Mouse (Mus musculus) cerebellum, adult 8-10 months (tissue): ENCODE measurements around the gene Aff3.

Experiments used
- DNase-seq: peaks from one replicate; pipeline ENCODE4 v3.0.0; 2022

Aff3 gene

DNA sequence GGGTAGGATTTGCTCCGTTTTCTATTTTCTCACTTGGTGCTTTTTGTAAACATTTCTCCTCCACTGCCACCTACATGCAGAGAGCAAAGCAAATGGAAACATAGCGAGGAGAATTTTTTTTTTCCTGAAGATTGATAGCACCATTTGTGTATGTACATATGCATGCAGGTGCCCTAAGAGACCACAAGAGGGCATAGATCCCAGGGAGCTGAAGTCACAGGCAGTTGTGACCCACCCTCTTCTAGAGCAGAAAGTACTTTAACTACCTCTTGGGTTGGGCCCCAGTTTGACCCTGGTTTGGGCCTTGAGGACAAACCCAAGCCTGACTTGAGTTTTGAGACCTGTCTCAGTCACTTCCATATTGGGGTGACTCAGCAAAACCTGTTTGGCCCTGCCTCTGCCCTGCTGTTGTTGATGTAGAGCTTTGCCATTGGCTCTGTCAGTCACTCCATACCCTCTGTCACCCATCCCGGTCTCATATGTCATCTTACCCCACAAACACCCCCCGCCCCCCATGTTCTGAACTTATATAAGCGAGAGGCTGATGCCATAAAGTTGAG, 9.7 kb downstream of the Aff3 start:
- DNase-seq = no peak

DNA sequence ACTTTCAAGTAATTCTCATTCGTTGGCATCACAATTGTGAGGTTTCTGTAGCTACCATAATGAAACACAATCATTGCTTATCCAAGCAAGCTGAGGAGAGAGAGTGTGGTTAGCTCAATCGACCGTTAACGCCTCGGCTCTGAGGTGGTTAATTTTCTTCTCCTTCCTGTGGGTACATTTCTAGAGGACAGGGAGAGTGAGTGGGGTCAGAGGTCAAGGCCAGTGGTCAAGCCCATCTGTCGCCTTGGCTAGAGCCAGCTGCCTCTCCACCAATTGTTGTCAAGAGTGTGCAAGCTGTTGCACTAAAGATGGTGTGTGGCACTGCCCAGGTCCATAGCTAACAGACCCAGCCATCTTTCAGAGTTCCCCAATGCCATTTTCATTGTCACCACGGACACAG, 14.7 kb downstream of the Aff3 start:
- no peak for DNase-seq

GRCm38 (mm10) chr1:38649174-38649573, 15.6 kb downstream of the Aff3 start:
- DNase-seq = no peak

GRCm38 (mm10) chr1:38642288-38642687, 22.5 kb downstream of the Aff3 start:
- no peak for DNase-seq

DNA sequence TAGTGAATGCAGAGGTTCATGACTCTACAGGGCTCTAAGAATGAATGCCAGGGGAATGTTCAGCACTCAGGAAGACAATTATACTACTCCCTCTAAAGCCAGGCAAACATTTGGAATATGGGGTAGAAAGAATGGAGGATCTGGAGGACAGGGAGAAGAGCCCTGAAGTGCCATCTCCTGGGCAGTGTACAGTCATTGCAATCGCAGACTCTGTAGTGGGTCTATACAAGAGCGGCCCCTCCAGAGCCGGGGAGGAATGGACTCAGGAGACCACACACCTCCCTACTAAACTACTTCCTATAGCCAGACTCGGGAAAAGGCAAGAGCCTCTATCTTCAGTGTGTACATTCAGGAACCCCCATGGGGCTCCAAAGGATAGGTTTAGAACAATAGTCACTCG, 25.1 kb downstream of the Aff3 start:
- DNase-seq = no peak

- no peak for DNase-seq
Observed at GRCm38 (mm10) chr1:38635596-38635995, 29.2 kb downstream of the Aff3 start.

DNA sequence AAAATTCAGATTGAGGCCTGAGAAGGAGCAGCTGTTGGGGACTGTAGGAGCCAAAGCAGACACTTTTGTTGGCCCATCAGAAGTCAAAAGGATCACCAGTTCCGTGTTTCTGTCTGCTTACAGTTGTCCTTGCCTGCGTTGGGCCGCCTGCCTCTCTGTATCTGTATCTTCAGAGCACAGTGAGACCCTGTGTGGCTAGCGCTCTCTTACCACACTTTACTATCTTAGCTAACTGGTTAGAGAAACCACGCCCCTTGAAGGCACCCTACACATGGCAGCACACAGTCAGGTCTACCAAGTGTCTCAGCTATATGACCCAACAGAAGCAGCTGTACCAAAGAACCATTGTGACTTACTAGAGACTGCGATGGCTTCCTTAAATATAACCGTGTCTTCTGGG, 30.7 kb downstream of the Aff3 start:
- no peak for DNase-seq

DNA sequence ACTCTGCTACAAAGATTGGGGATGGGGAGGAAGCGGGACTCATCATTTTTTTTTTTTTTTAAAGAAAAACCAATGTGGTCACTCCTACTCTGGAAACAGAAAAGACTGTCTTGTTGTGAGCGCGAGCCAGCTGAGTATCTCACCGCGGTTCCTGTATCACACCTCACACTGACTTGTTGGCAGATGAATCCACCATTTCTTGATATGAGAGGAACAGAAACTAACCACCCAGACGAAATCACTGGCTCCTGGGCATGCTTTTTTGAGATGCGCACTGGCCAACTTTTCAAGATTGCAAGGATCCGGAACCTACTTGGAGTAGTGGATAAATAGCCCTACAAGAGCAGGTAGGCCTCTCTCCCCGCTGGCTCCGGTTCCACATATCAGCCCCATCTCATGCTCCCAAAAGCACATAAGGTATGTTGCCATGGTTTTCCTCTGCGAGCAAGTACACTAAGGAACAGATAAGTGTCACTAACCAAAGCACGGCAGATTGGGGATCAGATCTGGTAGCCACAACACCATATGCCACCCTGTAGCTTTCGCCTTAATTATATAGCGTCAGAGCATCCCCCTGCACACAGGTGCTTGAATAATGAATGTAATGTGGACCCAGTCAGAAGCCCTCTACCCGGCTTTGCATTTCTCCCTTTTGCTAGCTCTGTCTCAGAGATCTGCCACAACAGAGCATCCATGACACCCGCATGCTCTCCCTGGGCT, 32.1 kb downstream of the Aff3 start:
- DNase-seq = no peak

GRCm38 (mm10) chr1:38631501-38632279, 33.1 kb downstream of the Aff3 start:
- no peak for DNase-seq

GRCm38 (mm10) chr1:38628901-38629585, 35.7 kb downstream of the Aff3 start:
- DNase-seq = no peak

GRCm38 (mm10) chr1:38628426-38628825, 36.3 kb downstream of the Aff3 start:
- DNase-seq = peak; percentile 9

GRCm38 (mm10) chr1:38627683-38628361, 36.9 kb downstream of the Aff3 start:
- no peak for DNase-seq

GRCm38 (mm10) chr1:38626739-38627661, 37.8 kb downstream of the Aff3 start:
- peak; percentile 56 for DNase-seq

DNA sequence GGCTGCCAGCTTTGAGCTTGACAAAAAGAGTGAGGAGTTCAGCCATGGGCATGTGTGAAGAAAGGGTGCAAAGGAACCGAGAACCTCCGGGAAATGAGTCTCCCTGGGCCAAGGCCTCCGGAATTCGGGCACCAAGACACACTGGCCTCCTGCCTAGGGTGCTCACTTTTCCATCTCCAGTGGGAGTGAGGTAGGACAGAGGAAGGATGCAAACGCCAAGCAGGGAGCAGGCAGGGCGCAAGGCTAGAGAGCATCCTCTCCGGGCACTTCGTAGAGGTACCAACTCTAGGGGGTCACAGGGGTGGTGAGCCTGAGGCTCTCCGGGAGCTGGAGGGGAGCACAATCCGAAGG, 38.4 kb downstream of the Aff3 start:
- peak; percentile 33 for DNase-seq

- no peak for DNase-seq
Observed at GRCm38 (mm10) chr1:38621840-38622239, 42.9 kb downstream of the Aff3 start.

DNA sequence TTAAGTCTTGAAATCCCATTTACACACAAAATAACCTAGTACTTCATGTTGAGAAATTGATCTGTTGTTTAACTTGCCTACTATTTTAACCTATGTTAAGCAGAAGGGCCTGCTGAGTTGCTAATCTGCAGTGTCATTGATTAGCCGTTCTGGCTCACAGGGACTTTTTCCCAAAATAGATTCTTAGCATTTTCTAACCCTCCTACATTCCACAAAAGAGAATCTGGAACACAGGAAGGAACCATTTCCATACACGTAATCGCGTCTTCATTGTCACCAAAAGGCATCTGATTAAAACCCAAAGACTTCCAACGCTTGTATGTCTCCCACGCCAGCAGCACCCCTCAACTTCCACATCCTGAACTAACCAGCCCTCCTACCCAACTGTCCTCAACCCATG, 44.4 kb downstream of the Aff3 start:
- DNase-seq = no peak

DNA sequence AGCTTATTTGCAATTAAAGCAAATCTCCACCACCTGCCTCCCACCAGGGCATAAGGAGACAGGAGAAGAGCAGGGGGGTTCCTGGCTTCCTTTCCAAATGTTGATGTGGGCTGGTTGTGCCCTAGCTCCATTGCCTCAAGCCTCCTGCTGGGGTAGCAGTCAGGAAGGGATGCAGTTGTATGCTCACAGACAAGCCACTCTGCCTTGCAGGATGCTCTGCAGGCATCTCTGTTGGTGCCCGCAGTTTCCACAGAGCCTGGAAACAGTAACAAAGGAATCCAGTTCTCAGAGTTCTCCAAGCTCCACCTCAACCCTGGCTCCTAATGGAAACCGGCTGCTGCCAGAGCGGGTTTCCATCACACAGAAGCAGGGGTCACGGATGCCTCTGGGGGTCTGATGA, 58.0 kb downstream of the Aff3 start:
- no peak for DNase-seq

DNA sequence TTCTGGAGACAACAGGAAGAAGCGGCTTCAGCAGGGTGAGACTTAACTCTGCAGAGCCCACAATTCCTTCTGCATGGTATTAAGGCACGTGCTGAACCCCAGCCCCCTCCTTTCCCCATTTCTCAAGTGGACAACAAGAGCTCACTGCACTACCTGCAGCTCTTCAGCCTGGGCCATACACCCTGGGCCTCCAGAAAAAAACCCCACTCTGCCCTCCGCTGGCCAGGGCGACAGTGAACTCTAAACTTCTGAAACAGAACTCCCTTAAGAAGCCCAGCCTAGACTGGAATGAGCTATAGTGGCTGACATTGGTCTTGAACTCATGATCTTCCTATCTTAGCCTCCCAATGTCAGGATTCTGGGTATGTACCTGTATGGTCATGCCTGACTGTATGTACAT, 59.3 kb downstream of the Aff3 start:
- DNase-seq = no peak

GRCm38 (mm10) chr1:38604611-38605010, 60.1 kb downstream of the Aff3 start:
- no peak for DNase-seq

DNA sequence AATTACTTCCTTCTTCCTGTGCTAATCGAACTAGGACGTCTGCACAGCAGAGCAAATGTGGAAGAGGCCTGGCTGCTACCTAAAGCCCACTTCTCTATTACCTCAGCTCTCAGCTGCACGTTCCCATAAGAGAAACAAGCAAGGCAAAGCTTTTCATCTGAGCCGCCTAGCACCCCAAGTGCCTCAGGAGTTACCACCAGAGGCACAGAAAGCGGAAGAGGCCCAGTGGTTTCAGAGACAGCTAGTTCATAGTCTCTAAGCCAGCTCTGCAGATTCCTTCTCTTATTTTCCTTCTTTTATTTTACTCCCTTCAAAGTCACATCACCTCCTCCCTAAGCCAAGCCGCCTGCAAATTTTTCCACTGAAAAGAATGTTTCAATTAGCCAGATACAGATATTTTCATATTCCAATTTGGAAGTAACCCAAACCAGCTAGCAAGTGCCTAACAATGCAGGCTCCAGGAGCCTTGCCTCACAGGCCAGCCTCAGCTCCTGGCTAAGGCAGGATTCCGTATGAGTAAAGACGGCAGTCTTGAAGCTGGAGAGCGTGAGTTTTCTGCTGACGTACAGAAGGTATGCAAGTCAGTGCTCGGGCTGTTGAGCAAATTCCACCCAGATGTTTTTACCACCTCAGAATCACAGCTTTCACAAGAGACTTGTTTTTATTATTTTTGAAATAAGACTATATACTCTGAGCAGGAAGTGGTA, 62.8 kb downstream of the Aff3 start:
- DNase-seq = no peak

DNA sequence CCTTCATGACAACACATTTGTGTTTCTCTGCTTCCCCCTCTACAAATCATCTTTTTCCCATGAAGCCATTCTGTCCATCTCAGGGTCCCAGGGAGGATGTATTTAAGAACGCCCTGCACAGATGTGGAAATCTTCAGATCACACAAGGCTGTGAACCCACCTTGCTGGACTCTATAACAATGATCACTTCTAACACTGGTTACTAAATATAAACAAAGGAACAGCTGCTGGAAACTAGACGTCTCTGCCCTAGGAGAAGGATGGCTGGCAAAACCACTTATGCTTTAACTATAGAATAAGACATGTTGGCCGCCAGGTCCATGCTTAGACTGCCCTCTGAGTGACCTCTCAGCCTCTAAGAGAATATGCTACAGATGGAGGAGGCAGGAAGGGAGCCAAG, 69.4 kb downstream of the Aff3 start:
- DNase-seq = no peak
